Mouse (Mus musculus) duodenum, adult 2 months (tissue): Measurements from ENCODE around the gene Gm9602. TPM values are rescaled to one million over a fixed set of nuclear protein-coding genes. Genes with fewer than 3 reads are reported as not detected.

Experiments
- polyA plus RNA-seq: library from polyadenylated mRNA; depleted of rRNA; stranded (reverse); fragments of >200 nt; gene quantifications from 2 replicates; pipeline ENCODE4 v1.2.3, GENCODE M21; 2012; ENCODE audit warnings: low replicate concordance; rRNA removed

The Gm9602 gene
- polyA plus RNA-seq = not detected in 2 replicates

DNA sequence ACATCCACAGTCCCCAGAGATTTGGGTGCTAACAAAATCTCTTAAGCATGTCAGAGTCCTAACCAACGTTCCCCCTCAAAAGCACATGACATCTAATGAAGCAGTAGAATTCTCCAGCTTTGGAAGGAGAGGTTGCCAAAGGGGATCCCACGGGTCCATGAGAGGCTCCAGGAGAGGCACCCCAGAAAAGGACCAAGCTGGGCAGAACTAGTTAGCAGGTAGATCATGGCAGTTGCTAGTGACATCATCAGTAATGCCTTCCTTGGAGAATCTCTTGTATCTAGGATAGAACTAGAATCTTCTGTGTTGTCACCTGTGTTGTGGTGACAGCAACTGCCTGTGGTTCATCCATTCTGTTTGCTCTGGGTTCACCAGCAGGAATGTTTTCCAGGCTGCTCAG, at the start of gene Gm9602:
Gm9602 (plus strand) TSS at position 301 of the 400 bp plus-strand sequence.

Other genes with a start within 250 kb of the Gm9602 start
- gene Gm3047, start 220.9 kb upstream of the Gm9602 start, polyA plus RNA-seq = not detected in 2 replicates
- not detected in 2 replicates for gene Gm8159, start 144.0 kb upstream of the Gm9602 start, polyA plus RNA-seq
- gene Gm3239, start 112.1 kb upstream of the Gm9602 start, polyA plus RNA-seq = not detected in 2 replicates
- gene Gm7876, start 67.1 kb upstream of the Gm9602 start, polyA plus RNA-seq = not detected in 2 replicates
- 0.19 and 0.34 TPM in 2 replicates for gene Gm3252, start 49.6 kb upstream of the Gm9602 start, polyA plus RNA-seq
- gene Gm3269, start 61.8 kb downstream of the Gm9602 start, polyA plus RNA-seq = not detected in 2 replicates
- not detected in 2 replicates for gene Gm3264, start 79.2 kb downstream of the Gm9602 start, polyA plus RNA-seq
- not detected in 2 replicates for gene Gm3278, start 116.1 kb downstream of the Gm9602 start, polyA plus RNA-seq
- not detected in 2 replicates for gene Gm8297, start 207.6 kb downstream of the Gm9602 start, polyA plus RNA-seq
- gene Gm3298, start 239.6 kb downstream of the Gm9602 start, polyA plus RNA-seq = not detected in 2 replicates